Mouse (Mus musculus) frontal cortex, postnatal 14 days (tissue): ENCODE measurements at regions not wholly inside any gene's neighbourhood (a gene's known extent, or its start where the extent isn't known, plus 50 kb on each side); places are given as distances from the start of the nearest gene placed in this dataset.

Experiments used
- DNase-seq, 2 experiments: peaks; one replicate each; pipeline ENCODE4 v3.0.0; 2022; ENCODE audit warnings: low spot score in 2 of 2

- no peak for DNase-seq
Measured at GRCm38 (mm10) chr11:31282136-31282535, 87.7 kb downstream of the Stc2 start.

DNA sequence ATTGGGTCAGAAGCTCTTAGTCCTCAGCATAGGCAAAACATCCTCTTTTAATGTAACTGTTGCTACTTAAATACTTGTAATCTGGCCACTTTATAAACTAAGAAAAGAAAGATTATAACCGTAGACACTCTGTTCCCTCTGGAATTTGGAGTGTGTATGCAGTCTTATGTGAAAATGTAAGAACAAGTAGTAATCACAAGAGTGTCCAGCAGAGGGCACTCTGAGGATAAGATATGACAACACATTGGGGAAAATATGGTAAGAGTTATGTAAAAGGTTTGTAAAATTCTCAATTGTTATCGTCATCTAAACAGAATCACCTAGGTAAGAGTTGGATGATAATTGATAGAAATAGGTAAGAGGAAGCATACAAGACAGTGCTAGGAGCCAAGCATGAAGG lies 66.2 kb upstream of the Gm17332 start:
- DNase-seq = peak in 1 of 2 experiments; percentile 67
